Mouse (Mus musculus) cortical plate, adult 2 months (tissue): ENCODE results near the gene Rad23a. TPM values are rescaled to one million over a fixed set of nuclear protein-coding genes. Genes with fewer than 3 reads are reported as not detected.

Experiments
- H3K27ac ChIP-seq: fragments of 200-500 bp; 2 replicates; pipeline ENCODE4 v1.5.1; 2012; ENCODE audit warnings: low read length, control low read depth, inconsistent platforms; ENCODE audit not compliant: insufficient read depth
- H3K4me1 ChIP-seq: fragments of 200-500 bp; 2 replicates; pipeline ENCODE4 v1.6.1; 2011; ENCODE audit warnings: low read length; ENCODE audit not compliant: control insufficient read depth, insufficient read depth
- H3K4me3 ChIP-seq: fragments of 200-500 bp; 2 replicates; pipeline ENCODE4 v1.5.1; 2011; ENCODE audit warnings: mild to moderate bottlenecking, low read length, control low read depth; ENCODE audit not compliant: insufficient read depth
- CTCF ChIP-seq: fragments of 200-500 bp; IDR thresholded peaks from 2 replicates; pipeline ENCODE4 v1.5.1; 2011; ENCODE audit warnings: mild to moderate bottlenecking, control low read depth, low read length; ENCODE audit not compliant: insufficient read depth; ENCODE audit errors: extremely low read depth
- POLR2A ChIP-seq: fragments of 200-500 bp; IDR thresholded peaks from 2 replicates; pipeline ENCODE4 v1.6.1; 2011; ENCODE audit warnings: mild to moderate bottlenecking, low read length, control low read depth; ENCODE audit not compliant: insufficient read depth; ENCODE audit errors: extremely low read depth
- polyA plus RNA-seq: library from polyadenylated mRNA; depleted of rRNA; stranded (reverse); fragments of >200 nt; gene quantifications from 2 replicates; pipeline ENCODE4 v1.2.3, GENCODE M21; 2012

Gene Rad23a
- polyA plus RNA-seq, 1 experiment = 84.7 TPM

- no peak overlapping the region for H3K27ac ChIP-seq
- H3K4me3 ChIP-seq = no peak overlapping the region; the same call in 1 of the 2 replicates
- TF ChIP-seq CTCF (no peak), POLR2A (no peak)
- no peaks in the 10 kb centered on the region for H3K4me1 ChIP-seq
These were observed 4.1 kb upstream of the Rad23a start for GRCm38 (mm10) chr8:84844397-84845070.

- Histone ChIP-seq H3K27ac (no peak overlapping the region), H3K4me3 (no peak overlapping the region), H3K4me1 (no peaks in the 10 kb centered on the region)
- TF ChIP-seq POLR2A = no peak
These were observed 1.0 kb upstream of the Rad23a start for GRCm38 (mm10) chr8:84841514-84841913.

GRCm38 (mm10) chr8:84839875-84840247, 604 bp downstream of the Rad23a start:
- no peak for TF ChIP-seq POLR2A
- TF ChIP-seq CTCF = no peak
- Histone ChIP-seq H3K27ac (no peak overlapping the region), H3K4me3 (peak overlapping the region; percentile 76), H3K4me1 (no peaks in the 10 kb centered on the region)

DNA sequence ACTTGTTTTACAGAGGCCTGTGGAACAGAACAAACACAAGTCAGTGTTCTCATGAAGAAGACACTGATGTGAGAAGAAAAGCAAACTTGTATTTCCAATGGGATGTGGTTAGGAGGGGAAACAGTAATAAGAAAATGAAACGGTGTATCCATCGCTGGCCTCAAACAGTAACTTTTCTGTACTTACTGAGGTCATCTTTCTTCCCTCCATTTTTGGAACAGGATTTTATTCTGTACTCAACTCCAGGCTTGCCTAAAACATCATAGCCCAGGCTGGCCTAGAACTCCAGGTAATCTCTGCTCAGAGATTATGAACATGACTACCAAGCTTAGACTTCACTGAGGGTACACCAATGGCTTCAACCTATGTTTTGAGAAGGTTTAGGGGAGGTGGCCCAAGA, 1.1 kb downstream of the Rad23a start:
- H3K27ac ChIP-seq = no peak overlapping the region
- peak overlapping the region; percentile 76; the same call in 1 of the 2 replicates for H3K4me3 ChIP-seq
- H3K4me1 ChIP-seq = no peaks in the 10 kb centered on the region
- no peak for TF ChIP-seq CTCF
- TF ChIP-seq POLR2A = no peak

DNA sequence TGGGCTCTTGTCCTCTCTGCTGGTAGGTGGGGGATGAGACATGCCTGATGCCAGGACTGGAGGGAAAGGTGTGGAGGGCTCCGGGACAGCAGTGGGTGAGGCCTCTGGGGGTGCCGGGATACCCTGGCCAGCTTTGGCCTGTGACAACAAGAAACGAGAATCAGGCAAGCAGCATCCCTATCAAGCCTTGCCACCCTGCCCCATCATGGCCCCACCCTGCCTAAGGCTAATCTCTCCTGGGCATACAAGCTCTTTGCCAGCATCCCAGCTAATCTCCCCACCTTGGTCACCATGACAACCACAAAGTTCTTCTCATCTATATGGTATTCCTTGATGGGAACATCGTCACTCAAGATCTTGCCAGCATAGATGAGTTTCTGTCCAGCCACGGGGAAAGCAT, 2.0 kb downstream of the Rad23a start:
- TF ChIP-seq POLR2A (no peak), CTCF (no peak)
- Histone ChIP-seq H3K4me1 (no peaks in the 10 kb centered on the region; the same call in 1 of the 2 replicates), H3K27ac (no peak overlapping the region), H3K4me3 (no peak overlapping the region)

- Histone ChIP-seq H3K27ac (no peak overlapping the region), H3K4me3 (no peak overlapping the region), H3K4me1 (no peaks in the 10 kb centered on the region; the same call in 1 of the 2 replicates)
- TF ChIP-seq POLR2A (no peak), CTCF (no peak)
These were observed 2.5 kb downstream of the Rad23a start for GRCm38 (mm10) chr8:84837912-84838470.

DNA sequence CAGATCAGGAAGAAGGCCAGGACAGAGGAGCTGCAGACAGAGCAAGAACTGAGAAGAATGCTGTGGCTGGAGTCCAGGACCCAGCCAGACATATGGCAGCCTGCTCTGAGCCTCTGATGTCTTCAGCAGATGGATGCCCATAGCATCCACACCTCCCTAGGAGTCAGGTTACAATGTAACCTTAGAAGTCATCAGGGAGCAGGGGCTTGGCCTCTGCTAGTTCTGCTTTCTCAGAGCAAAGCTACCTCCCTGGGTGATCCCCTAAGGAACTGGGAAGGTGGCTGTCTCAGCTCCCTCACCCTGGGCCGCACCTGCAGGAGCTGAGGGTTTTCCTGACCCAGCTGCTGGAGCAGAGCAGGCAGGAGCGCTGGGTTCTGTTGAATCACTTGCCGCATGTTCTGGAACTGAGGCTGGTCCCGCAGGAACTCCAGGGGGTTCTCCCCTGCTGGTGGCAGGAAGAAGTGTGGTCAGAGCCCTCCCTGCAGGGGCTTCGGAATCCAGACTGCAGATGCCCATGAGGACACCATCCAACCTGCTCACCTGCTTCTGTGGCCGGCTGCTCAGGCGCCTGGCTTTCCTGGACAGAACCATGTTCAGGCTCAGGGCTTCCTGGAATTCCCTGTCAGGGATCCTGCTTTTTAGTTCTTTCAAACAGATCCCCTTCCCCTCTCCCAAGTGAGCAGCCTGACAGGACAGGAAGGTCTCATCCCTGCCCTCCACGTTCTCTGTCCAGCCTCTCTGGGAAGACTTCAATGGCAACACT, 3.1 kb downstream of the Rad23a start:
- Histone ChIP-seq H3K4me1 (no peaks in the 10 kb centered on the region; the same call in 1 of the 2 replicates), H3K27ac (no peak overlapping the region), H3K4me3 (no peak overlapping the region)
- no peak for TF ChIP-seq POLR2A
- TF ChIP-seq CTCF = no peak

DNA sequence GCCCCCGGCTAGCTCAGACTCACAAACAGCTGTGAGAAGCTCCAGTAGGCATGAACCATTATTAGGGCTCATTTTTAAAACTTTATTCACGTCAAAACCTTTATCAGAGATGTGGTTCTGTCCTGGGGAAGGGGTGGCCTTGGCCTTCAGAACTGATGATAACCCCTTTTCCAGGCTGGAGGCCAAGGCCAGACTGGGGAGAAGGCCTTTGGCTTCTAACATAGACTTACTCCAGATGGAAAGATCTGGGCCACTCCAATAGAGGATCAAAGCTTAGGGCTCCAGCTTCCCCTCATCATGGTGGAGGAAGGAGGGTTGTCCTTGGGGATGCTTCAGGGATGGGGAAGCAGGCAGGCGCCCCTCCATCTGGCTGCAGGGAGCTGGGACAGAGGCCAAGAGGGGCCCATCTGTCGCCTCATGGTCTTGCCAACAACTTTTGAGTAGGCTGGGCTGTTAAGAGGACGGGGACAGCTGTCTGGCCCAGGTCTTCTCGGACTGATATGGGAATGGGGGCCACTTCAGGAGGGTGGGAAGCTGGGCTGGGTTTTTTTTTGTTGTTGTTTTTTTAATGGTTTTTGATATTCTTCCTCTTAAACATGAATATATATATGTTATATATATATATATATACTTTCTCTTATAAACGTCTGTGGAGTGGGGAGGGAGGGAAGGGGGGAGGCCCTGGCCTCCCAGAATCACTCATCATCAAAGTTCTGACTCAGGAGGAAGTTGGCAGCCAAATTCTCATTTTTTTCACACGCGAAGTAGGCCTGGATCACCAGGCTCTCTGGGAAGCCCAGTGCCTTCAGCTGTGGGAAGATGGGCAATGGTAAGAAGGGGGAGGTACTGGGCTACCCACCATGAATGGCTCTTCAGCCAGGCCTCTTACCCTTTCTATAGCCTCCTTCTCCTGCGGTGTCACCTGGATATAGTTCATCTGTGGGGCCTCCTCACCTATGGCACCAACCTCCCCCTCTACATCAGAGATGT, 5.3 kb downstream of the Rad23a start:
- no peak for TF ChIP-seq POLR2A
- TF ChIP-seq CTCF = no peak
- no peak overlapping the region for H3K27ac ChIP-seq
- no peaks in the 10 kb centered on the region; the same call in 1 of the 2 replicates for H3K4me1 ChIP-seq
- H3K4me3 ChIP-seq = no peak overlapping the region

- Histone ChIP-seq H3K4me3 (no peak overlapping the region), H3K27ac (no peak overlapping the region), H3K4me1 (no peaks in the 10 kb centered on the region; the same call in 1 of the 2 replicates)
- TF ChIP-seq POLR2A (0 out of 2 replicates have a peak, but pooled peaks have one; percentile 26), CTCF (no peak)
These were observed 6.2 kb downstream of the Rad23a start for GRCm38 (mm10) chr8:84834002-84834865.
